In genomic region chr14:46389438-46390248, GRCm38 (mm10) we compare ENCODE assay signal across 10 mouse cellular contexts. TPM values are rescaled to one million over a fixed set of nuclear protein-coding genes. Genes with fewer than 3 reads are reported as not detected.
DNase-seq lines count a peak whose midpoint lies in the region; ATAC-seq lines count a peak whose summit lies in the region.
"Had no signal": no experiment of that assay in that cellular context is flagged by ENCODE, and none has a peak within 500 bp of the region (broad histone marks: within the 10 kb centered on the region; RNA-seq: fewer than 3 reads in every experiment).

No protein-coding gene starts in this region.

- no peaks in the 10 kb centered on the region for H3K36me3 ChIP-seq in heart, embryonic 11.5 days (ENCODE audit: control insufficient read depth, insufficient read depth, low read length)
- no peaks in the 10 kb centered on the region for H3K36me3 ChIP-seq in hindbrain, embryonic 13.5 days
- H3K36me3 ChIP-seq in midbrain, embryonic 10.5 days = no peaks in the 10 kb centered on the region

- no peak for ATAC-seq in heart, embryonic 11.5 days (replicated peaks; ENCODE audit: insufficient number of reproducible peaks, low FRiP score, low TSS enrichment)
- ATAC-seq in hindbrain, embryonic 13.5 days (ENCODE audit: low FRiP score) = no peak

- H3K27ac ChIP-seq in heart, embryonic 11.5 days (ENCODE audit: low read depth, low read length) = peak overlapping the region; percentile 51; the same call in 1 of the 2 replicates
- no peak overlapping the region for H3K27ac ChIP-seq in hindbrain, embryonic 13.5 days
- no peak overlapping the region; the same call in 1 of the 2 replicates for H3K27ac ChIP-seq in midbrain, embryonic 10.5 days (replicated peaks)

- no peaks in the 10 kb centered on the region for H3K9me3 ChIP-seq in heart, embryonic 11.5 days (replicated peaks; ENCODE audit: control insufficient read depth, low read length)
- no peaks in the 10 kb centered on the region for H3K9me3 ChIP-seq in hindbrain, embryonic 13.5 days
- H3K9me3 ChIP-seq in midbrain, embryonic 10.5 days (replicated peaks) = no peaks in the 10 kb centered on the region

- peaks cover 22% of the 10 kb centered on the region for H3K27me3 ChIP-seq in heart, embryonic 11.5 days (ENCODE audit: control insufficient read depth, insufficient read depth, low read length)
- peaks cover 95% of the 10 kb centered on the region for H3K27me3 ChIP-seq in hindbrain, embryonic 13.5 days
- H3K27me3 ChIP-seq in midbrain, embryonic 10.5 days (ENCODE audit: low read depth, poor library complexity, severe bottlenecking) = peaks cover 98% of the 10 kb centered on the region

- H3K9ac ChIP-seq in heart, embryonic 11.5 days (ENCODE audit: low read depth, low read length) = peak overlapping the region; percentile 73
- peak overlapping the region; percentile 43; the same call in 1 of the 2 replicates for H3K9ac ChIP-seq in hindbrain, embryonic 13.5 days

- DNase-seq in heart, adult 11 months = no peak
- DNase-seq in ZHBTc4 (ENCODE audit: low read depth, low spot score) = peak; percentile 21
- DNase-seq in midbrain, embryonic 10.5 days (ENCODE audit: low spot score) = no peak
- DNase-seq in cerebellum, adult 9-11 months = no peak
- no peak for DNase-seq in cerebellum, adult 11-12 months
- no peak for DNase-seq in thymus, postnatal 25 days

- 4% methylated on average over 24 of the region's 24 CpGs for WGBS in heart, embryonic 11.5 days (ENCODE audit: insufficient replicate concordance)
- 8% methylated on average over 24 of the region's 24 CpGs for WGBS in hindbrain, embryonic 13.5 days
- whole genome bisulfite sequencing in midbrain, embryonic 10.5 days = 5% methylated on average over 24 of the region's 24 CpGs

- H3K4me3 ChIP-seq in heart, embryonic 11.5 days (ENCODE audit: low read depth, low read length) = peak overlapping the region; percentile 64
- H3K4me3 ChIP-seq in hindbrain, embryonic 13.5 days = peak overlapping the region; percentile 32
- H3K4me3 ChIP-seq in midbrain, embryonic 10.5 days = peak overlapping the region; percentile 52

- peak overlapping the region; percentile 78 for H3K4me2 ChIP-seq in heart, embryonic 11.5 days
- H3K4me2 ChIP-seq in hindbrain, embryonic 13.5 days = peak overlapping the region; percentile 53

- H3K4me1 ChIP-seq in heart, embryonic 11.5 days (ENCODE audit: control insufficient read depth, insufficient read depth, low read length) = peaks cover 7% of the 10 kb centered on the region
- H3K4me1 ChIP-seq in hindbrain, embryonic 13.5 days (replicated peaks) = peaks cover 53% of the 10 kb centered on the region
- peaks cover 55% of the 10 kb centered on the region for H3K4me1 ChIP-seq in midbrain, embryonic 10.5 days

RNA-seq across cellular contexts. Expression of gene Bmp4, which starts 0.8 kb away (rescaled TPM):
- polyA plus RNA-seq in heart, embryonic 11.5 days (2014; fragmentation: Nextera tagmentation; extraction: Ambion mirVana) = 34.1 and 42.2 TPM in 2 replicates
- polyA plus RNA-seq in hindbrain, embryonic 13.5 days (2015; fragmentation: Nextera tagmentation; extraction: Ambion mirVana) = 3.2 and 4.1 TPM in 2 replicates
- 9.5 and 10.8 TPM in 2 replicates for polyA plus RNA-seq in midbrain, embryonic 10.5 days (2016; fragmentation: Nextera tagmentation; extraction: Ambion mirVana)
- polyA plus RNA-seq: C2C12 had no signal

RNA-seq across cellular contexts. Expression of gene Gm15217, which starts 10.4 kb away (rescaled TPM):
- 0.32 TPM in 1 of 2 replicates, not detected in the other for polyA plus RNA-seq in heart, embryonic 11.5 days (2014; fragmentation: Nextera tagmentation; extraction: Ambion mirVana)
- not detected in 2 replicates for polyA plus RNA-seq in hindbrain, embryonic 13.5 days (2015; fragmentation: Nextera tagmentation; extraction: Ambion mirVana)
- polyA plus RNA-seq in midbrain, embryonic 10.5 days (2016; fragmentation: Nextera tagmentation; extraction: Ambion mirVana) = not detected in 2 replicates
- polyA plus RNA-seq: C2C12; thymus, postnatal 0 days had no signal
